Mouse (Mus musculus) lung, adult 18-20 months (tissue): ENCODE measurements around the gene Ddb1.
"Not testable (repeated sequence)": the region's sequence is repeated elsewhere in the genome, so short reads cannot be mapped to it uniquely, and the experiment has no call there.

Source experiments
- DNase-seq, 2 experiments: peaks; one replicate each; pipeline ENCODE4 v3.0.0; 2022; ENCODE audit warnings: mixed read lengths in 2 of 2

Gene Ddb1

GRCm38 (mm10) chr19:10605293-10605900 lies at the start of gene Ddb1, which contains the start of gene Tkfc:
Gene Ddb1, plus strand, starts transcription at chr19:10605327.
Gene Tkfc, minus strand, starts transcription at chr19:10605654.
- DNase-seq = peak; percentile 99

- DNase-seq = peak; percentile 85 to 90
Observed at GRCm38 (mm10) chr19:10555624-10556510, 49.3 kb upstream of the Ddb1 start, which contains the start of gene Tmem216. Gene Tmem216, minus strand, starts transcription at chr19:10556238.

- no peak for DNase-seq
Observed at GRCm38 (mm10) chr19:10557001-10557400, 48.1 kb upstream of the Ddb1 start.

- no peak for DNase-seq
Observed at GRCm38 (mm10) chr19:10557430-10557829, 47.7 kb upstream of the Ddb1 start.

- DNase-seq = not testable (repeated sequence)
Observed at GRCm38 (mm10) chr19:10557837-10558375, 47.2 kb upstream of the Ddb1 start.

GRCm38 (mm10) chr19:10560108-10560507 lies 45.0 kb upstream of the Ddb1 start:
- DNase-seq = no peak

- peak; percentile 17 to 24 for DNase-seq
Observed at GRCm38 (mm10) chr19:10561558-10562314, 43.4 kb upstream of the Ddb1 start.

GRCm38 (mm10) chr19:10562351-10562750 lies 42.8 kb upstream of the Ddb1 start:
- no peak for DNase-seq

GRCm38 (mm10) chr19:10564278-10564677 lies 40.8 kb upstream of the Ddb1 start:
- DNase-seq = no peak

- DNase-seq = no peak
Observed at GRCm38 (mm10) chr19:10565217-10565616, 39.9 kb upstream of the Ddb1 start.

- no peak for DNase-seq
Observed at GRCm38 (mm10) chr19:10569627-10570026, 35.5 kb upstream of the Ddb1 start.

- DNase-seq = peak; percentile 94 to 95
Observed at GRCm38 (mm10) chr19:10576690-10577561, 28.2 kb upstream of the Ddb1 start, which contains the start of the genes Cyb561a3 and Tmem138. Gene Cyb561a3, plus strand, starts transcription at chr19:10577172. Gene Tmem138, minus strand, starts transcription at chr19:10577362.

GRCm38 (mm10) chr19:10580102-10580501 lies 25.0 kb upstream of the Ddb1 start:
- no peak for DNase-seq

- DNase-seq = no peak
Observed at GRCm38 (mm10) chr19:10580761-10581160, 24.4 kb upstream of the Ddb1 start.

GRCm38 (mm10) chr19:10581984-10582383 lies 23.1 kb upstream of the Ddb1 start:
- DNase-seq = no peak

GRCm38 (mm10) chr19:10583550-10584146 lies 21.5 kb upstream of the Ddb1 start:
- no peak for DNase-seq

- peak in 1 of 2 experiments; percentile 30 for DNase-seq
Observed at GRCm38 (mm10) chr19:10585112-10585511, 20.0 kb upstream of the Ddb1 start.

GRCm38 (mm10) chr19:10587231-10587630 lies 17.9 kb upstream of the Ddb1 start:
- no peak for DNase-seq

- DNase-seq = no peak
Observed at GRCm38 (mm10) chr19:10589127-10589857, 15.8 kb upstream of the Ddb1 start.

GRCm38 (mm10) chr19:10590301-10590700 lies 14.8 kb upstream of the Ddb1 start:
- DNase-seq = no peak
